Mouse (Mus musculus) fat pad, adult 2 months (tissue): ENCODE results near the gene R3hdm2.

ENCODE experiments used
- DNase-seq: peaks from one replicate; pipeline ENCODE4 v3.0.0-alpha.2; 2011; ENCODE audit warnings: low read depth, low spot score; ENCODE audit errors: extremely low read depth

R3hdm2 gene

DNA sequence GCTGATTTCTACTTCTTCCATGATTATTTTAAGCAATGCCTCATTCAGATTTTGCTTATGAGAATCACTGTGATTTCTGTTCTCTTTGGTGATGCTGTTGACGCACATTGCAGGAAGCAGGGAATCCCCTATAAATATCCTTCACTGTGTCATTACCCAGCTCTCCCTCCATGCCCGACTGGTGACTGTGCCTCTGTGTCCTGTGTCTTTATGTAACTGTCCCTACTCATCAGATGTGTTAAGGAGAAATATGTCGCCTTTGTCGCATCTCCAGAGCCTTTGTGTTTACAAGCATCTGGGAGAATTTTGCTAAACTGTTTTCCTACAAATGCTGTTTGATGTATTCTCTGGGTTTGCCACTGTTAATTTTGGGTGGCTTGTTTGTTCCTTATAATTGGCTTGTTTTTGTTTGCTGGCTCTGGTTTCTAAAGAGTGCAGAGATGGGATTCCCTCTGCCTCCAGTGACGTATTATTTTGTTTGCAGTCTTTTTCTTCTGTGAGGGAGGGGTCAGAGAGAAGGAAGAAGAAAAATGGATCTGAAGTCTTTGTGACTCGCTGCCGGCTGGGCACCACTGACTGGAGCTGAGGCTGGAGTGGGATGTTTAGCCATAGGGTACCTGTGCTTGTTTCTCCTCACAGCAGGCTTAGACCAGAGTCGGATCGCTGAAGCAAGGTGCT lies 40.7 kb downstream of the R3hdm2 start:
- DNase-seq = no peak

DNA sequence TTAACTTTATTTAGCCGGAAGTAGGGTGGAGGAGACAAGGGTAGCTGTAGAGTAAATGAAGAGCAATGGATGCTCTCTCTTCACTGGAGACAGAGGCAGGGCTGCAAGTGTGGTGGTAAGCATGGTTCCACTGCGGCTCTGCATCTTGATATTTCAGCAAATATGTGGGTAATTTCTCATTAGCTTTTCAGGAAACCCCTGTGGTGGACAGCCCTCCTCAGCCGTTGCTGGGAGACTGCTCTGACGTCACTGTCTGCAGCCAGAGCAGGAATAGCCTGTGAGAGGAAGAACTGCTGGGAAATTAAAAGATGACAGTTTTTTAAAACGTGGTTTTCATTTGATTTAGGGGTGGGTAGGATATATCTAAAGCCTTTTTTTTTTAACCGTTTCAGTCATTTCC lies 41.9 kb downstream of the R3hdm2 start:
- no peak for DNase-seq

DNA sequence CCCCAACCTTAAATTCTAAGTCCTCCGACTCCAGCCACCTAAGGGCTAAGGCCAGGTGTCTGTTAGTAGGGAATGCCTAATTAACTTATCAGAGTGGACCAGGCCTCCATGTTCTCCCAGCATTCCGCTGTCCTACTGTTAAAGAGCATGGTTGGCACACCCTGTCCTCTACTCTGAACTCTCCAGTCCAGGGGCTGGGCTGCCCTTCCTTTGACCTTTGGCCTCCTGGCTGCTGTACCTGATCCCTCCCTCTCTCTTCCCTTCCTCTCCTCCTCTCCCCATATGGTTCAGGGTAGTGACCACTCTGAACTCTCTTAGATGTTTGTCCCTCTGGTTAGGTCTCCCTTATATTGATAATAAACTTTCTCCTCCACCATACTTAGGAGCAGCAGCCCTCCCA lies 45.7 kb downstream of the R3hdm2 start:
- no peak for DNase-seq

DNA sequence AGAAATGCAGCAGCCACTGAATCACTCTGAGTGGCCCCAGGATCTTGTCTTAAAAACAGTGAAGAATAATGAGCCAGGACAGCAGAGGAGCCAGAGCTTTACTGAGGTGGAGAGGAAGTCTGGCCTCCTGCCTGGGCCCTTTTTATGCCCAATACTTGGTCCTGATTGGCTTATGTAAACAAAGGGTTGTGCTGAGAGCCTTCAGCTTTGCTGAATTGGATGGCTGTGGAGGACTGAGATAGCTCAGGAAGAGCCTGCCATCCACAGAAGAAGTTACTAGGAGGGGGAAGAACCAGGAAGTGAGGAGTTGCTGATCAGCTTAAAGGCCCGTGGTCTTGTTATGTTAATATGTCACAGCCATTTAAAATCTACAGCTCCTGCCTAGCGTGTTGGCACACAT lies 46.5 kb downstream of the R3hdm2 start:
- no peak for DNase-seq

DNA sequence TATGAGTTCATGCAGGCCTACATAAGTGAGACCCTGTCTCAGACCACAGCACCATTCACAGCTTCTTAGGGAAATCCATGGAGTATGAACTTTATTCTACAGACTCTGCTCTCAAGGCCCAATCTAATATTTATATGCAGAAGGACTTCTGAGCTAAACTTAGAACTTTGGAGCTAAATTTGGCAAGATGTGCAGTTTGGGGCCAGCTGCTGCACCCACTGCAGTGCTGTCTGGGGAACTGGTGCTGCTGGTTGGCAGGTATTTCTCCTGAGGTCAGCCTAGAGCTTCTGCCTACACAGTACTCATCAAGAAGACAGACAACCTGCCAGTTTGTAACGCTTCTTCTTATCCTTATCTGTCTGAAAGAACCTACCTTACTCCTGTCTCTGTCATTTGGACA lies 47.0 kb downstream of the R3hdm2 start:
- DNase-seq = no peak

DNA sequence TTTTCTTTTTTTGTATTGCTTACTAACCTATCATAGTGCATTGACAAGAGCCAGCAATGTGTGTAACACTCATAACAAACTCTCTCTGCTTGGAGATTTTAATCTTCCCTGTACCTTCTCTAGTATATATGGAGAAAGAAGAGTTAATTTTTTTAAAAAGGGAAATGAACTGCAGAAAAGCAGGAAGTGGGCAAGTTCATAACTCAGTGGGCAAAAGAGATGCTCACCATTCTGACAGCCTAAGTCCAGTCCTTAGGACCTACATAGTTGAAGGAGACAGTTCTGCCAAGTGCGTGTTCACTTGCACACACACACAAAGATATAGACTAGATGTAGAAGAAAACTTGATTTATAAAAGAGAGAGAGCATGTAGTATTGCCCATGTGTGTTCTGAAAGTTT lies 47.9 kb downstream of the R3hdm2 start:
- DNase-seq = no peak

DNA sequence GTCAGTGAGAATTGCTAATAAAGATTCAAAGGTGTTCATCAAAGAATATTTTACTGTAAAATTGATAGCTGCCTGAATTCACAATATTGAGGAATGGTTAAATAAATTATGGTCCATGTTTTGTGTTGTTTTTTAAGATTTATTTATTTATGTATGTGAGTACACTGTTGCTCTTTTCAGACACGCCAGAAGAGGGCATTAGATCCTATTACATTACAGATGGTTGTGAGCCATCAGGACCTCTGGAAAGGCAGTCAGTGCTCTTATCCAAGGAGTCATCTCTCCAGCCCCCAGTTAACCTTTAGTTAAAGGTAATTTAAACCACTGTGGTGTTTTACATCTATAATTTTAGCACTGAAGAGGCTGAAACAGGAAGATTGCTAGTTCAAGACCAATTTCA lies 49.4 kb downstream of the R3hdm2 start:
- DNase-seq = no peak

DNA sequence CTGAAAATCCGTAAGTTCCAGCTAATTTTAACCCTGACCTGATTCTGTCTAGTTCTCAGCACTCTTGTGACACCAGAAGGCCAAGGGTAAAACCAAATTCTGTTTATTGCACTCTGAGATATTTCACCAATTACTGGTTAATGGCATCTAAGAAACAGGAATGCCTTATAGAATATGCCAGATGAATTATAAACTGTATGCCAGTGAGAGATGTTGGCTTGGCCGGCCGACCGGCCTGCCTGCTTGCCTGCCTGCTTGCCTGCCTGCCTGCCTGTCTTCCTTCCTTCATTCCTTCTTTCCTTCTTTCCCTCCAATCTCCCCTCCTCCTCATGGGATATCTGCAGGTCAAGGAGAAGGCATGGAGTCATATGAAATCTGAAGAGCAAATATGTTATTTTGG lies 52.3 kb downstream of the R3hdm2 start:
- no peak for DNase-seq

DNA sequence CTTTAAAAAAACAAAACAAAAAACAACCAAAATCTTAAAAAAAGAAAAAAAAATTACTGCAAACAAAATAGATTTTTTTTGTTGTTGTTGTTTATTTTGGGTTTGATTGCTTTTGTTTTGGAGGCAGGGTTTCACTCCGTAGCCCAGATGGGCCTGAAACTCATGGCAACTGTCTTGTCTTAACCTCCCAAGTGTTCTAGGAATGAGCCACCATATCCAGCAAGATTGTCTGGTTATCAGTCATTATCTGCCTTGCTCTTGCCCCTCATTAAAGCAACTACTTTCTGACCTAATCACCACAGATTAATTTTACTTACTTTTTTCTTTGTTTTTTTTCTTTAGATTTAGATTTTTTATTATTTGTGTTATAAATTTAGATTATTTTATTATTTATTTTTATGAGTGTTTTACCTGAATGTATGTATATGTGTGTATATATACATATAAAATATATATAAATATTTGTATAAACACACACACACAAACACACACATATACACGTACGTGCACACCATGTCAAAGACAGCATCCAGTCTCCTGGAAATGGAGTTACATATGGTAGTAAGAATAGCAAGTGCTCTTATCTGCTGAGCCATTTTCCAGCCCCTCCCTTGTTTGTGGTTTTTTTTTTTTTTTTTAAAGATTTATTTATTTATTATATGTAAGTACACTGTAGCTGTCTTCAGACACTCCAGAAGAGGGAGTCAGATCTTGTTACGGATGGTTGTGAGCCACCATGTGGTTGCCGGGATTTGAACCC lies 57.4 kb downstream of the R3hdm2 start:
- no peak for DNase-seq

DNA sequence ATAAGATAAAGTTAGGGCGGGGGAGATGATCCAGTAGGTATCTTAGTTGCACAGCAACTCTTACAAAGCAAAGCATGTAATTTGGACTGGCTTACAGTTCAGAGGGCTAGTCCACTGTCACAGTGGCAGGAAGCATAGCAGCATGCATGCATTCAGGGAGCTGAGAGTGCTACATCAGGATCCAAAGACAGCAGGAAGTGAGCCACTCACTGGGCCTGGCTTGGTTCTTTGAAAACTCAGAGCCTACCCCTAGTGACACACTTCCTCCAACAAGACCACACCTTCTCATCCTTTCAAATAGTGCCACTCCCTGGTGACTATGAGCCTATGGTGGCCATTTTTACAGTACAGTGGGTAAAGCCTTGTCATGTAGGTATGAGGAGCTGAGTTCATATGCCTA lies 73.6 kb downstream of the R3hdm2 start:
- DNase-seq = no peak

DNA sequence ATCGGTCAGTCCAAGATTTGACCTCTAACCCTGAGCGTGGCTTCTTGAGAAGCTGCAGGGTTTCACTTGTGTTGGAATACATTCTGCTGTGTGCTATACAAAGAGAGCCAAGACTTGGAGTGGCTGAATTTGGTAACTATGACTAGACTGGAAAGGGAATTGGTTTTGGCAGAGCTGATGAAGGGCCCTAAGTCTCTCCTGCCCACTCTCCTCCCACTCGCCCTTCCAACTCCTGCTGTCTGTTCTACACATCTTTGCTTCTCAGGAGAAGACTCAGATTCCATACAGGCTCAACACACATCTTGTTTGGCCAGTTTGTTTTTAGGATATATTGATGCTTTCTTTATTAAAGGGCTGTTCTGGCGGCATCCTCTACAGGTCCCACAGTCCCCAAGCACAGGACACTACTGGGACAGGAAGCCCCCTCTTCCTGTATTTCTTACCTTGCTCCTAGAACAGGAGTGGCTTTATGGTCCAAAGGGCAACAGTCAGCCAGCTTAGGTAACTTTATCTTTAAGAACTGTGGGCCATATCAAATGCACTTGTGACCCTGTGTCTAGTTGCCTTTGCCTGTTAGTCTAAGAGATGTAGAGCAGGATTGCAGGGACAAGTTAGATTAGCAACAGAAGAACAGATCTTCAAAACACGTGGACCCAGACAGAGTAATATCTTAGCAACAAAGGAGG lies 82.4 kb downstream of the R3hdm2 start:
- DNase-seq = no peak

DNA sequence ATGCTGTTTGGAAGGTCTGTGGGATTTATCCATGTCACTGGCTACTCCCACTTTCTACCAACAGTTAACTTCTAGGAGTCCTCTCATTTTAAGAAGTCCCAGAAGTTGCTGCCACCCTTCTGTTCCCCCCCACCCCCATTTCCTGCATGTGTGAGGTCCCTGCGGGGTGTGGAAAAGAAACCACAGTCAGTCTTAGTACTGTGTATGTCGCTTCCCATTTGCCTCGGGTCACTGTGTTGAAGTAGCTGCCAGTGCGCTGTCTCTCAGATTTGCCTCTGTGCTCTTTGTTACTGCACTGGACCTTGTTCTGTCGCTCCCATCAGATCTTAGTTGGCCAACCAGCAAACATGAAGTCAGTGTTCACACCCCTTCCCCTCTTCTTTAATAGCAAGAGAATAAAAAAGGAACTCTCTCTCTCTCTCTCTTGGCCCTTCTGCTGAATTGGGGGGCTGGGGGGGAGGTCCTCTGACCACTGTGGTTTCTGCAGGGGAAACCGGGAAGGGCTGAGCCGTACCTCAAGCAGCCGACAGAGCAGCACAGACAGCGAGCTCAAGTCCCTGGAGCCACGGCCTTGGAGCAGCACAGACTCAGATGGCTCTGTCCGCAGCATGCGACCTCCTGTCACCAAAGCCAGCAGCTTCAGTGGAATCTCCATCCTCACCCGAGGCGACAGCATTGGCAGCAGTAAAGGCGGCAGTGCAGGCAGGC lies 91.3 kb downstream of the R3hdm2 start:
- no peak for DNase-seq

DNA sequence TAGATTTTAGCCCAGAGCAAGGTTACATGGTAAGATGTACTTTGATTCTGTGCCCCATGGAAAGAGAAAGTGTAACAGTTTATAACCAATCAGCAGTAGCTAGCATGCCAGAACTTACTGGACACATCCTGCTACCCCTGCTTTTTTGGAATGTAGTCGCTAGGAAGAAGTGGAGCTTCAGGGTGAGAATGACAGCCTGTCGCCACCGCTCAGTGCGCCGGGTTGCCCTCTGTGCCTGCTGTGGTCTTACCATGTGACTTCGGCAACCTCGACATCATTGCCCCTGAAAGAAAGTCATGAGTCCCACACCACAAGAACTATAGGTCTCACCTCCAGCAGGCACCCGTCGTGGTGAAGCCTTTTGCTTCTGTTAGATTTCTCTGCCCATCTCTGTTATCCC lies 92.6 kb downstream of the R3hdm2 start:
- DNase-seq = no peak

DNA sequence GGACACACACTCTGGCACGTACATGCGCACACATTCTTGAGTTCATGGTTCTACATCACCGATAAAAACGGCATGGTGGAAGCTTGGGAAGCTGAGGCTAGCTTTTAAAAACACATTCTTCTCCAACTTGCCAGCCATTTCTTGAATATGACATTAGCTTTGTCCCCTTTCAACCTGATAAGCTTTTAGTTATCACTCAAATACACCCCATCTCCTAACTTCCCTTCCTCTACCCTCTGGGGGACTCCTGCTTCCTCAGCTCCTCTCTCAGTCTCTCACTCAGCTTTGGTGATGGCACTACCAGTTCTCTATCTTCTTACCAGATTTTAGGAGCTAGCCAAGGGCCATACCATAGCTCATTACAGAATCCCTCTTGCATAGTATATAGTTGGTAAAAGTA lies 95.0 kb downstream of the R3hdm2 start:
- DNase-seq = no peak

DNA sequence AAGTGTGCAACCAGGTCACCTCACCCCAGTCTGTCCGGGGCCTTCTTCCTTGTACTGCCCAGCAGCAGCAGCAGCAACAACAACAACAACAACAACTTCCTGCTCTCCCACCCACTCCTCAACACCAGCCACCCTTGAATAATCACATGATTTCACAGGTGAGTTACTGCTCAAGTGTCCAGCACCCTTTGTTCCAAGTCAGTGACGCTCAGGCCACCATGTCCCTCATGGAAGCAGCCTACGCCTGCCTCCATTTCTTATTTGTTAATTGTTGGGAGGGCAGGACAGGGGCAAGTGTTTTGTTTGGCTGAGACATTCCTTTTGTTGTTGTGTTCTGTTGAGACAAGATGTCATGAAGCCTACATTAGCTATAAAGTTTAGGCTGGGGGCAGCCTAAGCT lies 96.4 kb downstream of the R3hdm2 start:
- DNase-seq = no peak

DNA sequence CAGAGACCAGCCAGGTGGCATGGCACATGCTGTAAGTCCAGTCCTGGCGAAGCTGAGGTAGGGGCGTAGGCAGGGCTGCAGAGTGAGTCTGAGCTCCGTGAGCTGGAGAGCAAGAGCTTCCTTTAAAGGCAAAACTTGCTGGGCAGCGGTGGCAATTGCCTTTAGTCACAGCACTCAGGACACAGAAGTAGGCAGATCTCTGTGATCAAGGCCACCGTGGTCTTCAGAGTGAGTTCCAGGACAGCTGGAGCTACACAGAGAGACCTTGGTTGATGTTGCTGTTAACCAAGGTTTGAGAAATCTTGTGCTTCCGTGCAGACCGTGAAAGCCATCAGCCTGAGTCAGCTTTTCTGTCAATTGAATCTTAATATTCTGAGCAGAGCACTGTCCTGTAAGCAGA lies 97.2 kb downstream of the R3hdm2 start:
- no peak for DNase-seq

DNA sequence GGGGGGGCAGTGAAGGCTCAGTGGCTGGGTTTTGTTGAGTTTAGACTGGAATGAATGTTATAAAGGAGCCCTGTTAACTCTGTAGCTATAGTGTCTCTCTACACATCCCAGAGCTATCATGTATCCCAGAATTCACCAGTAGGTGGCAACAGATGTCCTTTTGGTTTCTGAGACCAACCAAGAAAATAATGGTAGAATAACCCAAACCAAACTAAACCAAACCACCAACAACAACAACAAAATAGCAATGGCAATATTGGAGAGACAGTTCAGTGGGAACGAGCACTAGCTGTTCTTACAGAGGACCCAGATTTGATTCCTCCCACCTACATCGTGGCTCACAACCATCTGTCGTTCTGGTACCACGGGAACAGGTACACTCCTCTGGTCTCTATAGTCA lies 99.0 kb downstream of the R3hdm2 start:
- DNase-seq = no peak

DNA sequence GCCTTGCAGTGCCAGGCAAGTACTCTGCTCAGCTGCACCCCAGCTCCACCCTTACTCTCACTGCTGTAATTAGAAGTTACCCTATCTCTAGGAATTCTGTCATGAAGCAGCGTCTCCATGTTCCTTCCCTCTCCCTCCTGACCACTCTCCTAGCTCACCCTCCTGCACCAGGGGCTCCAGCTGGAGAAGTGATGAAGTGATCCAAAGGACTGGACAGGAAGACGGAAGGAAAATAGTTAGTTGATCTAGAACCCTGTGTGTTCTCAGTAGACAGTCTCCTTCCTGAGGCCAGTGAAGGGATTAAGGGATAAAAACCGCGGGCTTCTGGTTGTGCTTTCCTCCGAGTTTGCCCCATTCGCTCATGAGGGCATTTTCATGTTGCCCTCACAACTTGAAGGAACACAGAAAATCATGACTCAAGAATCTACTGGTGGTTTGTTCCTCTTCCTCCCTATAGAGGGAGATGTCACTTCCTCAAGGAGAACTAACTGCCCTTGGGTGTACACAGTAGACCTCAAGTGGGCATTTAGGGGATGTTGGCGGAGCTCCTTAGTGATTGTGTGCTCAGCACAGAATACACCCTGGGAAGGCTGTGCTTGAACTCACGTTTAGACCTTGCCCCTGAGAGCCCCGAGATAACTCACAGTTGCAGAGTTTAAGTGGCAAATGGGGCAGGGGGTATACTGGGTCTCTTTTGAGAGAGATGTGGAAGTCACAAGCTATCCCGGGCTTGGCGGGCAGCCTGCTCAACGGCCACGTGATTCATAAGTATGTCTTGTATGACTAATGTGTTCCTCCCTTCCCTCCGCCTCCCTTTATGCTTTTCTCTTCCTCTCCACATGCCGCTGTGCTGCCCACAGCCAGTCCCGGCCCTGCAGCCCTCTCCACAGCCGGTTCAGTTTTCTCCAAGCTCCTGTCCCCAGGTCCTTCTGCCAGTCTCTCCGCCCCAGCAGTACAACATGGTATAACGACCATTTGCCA lies 101.0 kb downstream of the R3hdm2 start:
- no peak for DNase-seq

DNA sequence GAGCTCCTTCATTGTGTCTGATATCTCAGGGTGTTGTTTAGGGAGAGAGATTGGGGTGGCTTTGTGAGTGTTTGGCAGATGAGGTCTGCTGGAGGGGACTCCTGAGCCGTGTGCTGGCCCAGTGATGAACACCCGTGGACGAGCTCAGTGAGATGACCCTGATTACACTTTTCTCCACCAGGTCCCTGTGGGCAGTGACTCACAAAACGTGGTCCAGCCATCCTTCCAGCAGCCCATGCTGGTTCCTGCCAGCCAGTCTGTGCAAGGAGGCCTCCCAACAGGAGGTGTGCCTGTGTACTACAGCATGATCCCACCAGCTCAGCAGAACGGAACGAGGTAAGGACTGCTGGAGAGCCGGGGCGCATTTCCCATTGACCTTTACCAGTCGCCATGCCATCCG lies 105.1 kb downstream of the R3hdm2 start:
- no peak for DNase-seq

DNA sequence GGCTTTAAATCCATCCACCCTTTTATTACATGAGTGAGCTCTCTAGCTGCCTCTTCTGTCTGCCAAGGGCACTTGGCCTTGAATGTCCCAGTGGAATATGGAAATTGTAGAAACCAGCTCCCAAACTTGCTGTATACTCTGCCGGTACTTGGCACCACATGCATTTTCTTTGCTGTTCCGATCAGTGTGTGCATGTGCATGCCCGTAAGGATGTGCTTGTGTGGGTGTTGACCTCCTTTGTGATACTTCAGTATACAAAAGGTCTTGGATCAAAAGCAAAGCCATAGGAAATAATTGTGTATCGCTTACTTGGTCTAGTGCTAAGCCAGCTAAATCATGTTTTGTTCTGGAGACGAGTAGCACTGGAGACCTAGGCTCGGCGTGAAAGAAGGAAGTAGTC lies 108.7 kb downstream of the R3hdm2 start:
- DNase-seq = peak; percentile 91
